Mouse (Mus musculus) heart, postnatal 0 days (tissue): ENCODE data around the gene Tmem117.

Experiments
- CTCF ChIP-seq: IDR thresholded peaks from 2 replicates; pipeline ENCODE4 v1.5.1; 2016; ENCODE audit warnings: antibody characterized with exemption, control low read depth, low read depth
- EP300 ChIP-seq: IDR thresholded peaks from 2 replicates; pipeline ENCODE4 v1.6.1; 2016; ENCODE audit warnings: antibody characterized with exemption, low read depth

DNA sequence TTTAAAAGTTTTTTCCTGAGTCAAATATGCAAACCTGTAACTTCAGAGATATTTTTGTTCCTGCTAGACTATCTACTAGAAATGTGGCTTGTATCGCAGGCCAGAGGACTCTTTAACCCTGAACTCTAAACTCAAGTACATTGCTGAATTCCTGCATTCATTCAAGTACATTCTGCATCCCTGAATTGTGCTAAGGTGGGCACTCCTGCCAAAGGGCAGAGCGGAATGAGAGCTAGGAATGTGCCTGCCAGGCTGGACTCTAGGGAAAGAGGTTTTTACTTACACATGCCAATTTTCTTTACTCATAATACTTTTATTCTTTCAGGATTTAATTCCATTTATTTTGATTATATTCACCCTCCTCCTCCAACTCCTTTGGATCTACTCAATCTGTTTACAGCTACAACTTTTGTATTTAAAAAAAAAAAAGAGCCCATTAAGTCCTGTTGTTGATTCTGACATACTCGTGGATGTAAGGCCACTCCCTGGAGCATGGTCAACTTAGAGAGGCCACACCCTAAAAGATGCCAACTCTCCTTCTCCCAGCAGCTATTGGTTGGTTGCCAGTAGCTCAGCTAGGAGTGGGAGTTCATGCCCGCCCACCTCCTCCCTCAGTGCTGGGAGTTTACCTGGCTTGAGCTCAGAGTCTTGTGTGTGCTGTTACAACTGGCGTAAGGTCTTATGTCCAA lies 60.3 kb downstream of the Tmem117 start:
- TF ChIP-seq CTCF: no peak
- no peak for TF ChIP-seq EP300
